Mouse (Mus musculus): ENCODE data around the gene Apex2.

DNA sequence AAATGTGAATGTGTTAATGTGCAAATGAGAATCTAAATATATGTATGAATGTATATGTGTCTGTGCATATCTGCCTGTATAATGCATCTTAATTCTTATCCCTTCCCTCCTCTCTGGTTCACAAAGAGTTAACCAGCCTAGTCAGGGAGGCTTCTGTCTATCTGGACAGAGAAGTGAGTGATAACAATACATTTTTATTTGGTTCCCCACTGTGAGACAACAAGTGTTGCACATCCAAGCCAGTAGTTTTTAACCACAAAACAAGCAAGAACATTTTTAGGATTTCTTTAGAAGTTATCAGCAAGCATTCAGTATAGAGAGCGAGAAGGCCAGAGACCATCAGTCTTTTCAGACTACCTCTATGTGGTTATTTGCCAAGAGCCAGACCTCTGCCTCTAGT, 118.3 kb downstream of the Apex2 start:
- TF ChIP-seq CTCF (IDR thresholded peaks at IDR 0.05; ENCODE audit: low read depth) (no peak), EP300 (IDR thresholded peaks at IDR 0.05; ENCODE audit: low read depth) (no peak)

Data from liver, embryonic 14.5 days (tissue).